Mouse (Mus musculus): Measurements from ENCODE around the gene Gcdh. TPM values are rescaled to one million over a fixed set of nuclear protein-coding genes. Genes with fewer than 3 reads are reported as not detected.

The Gcdh gene
- polyA plus RNA-seq, 1 experiment from 2014 or later = 30.8 TPM

GRCm38 (mm10) chr8:84930582-84930981, 36.9 kb upstream of the Gcdh start:
- H3K27ac ChIP-seq (ENCODE audit: low read length) = no peak overlapping the region
- H3K36me3 ChIP-seq (ENCODE audit: control insufficient read depth, insufficient read depth, low read length) = no peaks in the 10 kb centered on the region
- no peak overlapping the region for H3K4me2 ChIP-seq (replicated peaks; ENCODE audit: low read depth, low read length)
- peaks cover 6% of the 10 kb centered on the region; the same call in 1 of the 2 replicates for H3K4me1 ChIP-seq (ENCODE audit: control insufficient read depth, insufficient read depth, low read length)
- 82% methylated on average over 13 of the region's 13 CpGs for WGBS
- no peak for ATAC-seq (ENCODE audit: insufficient number of reproducible peaks, insufficient read depth, low FRiP score, low read depth)
- H3K9ac ChIP-seq (replicated peaks; ENCODE audit: low read depth, low read length) = no peak overlapping the region
- no peaks in the 10 kb centered on the region for H3K9me3 ChIP-seq (ENCODE audit: control insufficient read depth, low read depth, low read length)
- no peak overlapping the region for H3K4me3 ChIP-seq (ENCODE audit: low read depth, low read length)
- H3K27me3 ChIP-seq (ENCODE audit: control insufficient read depth, insufficient read depth, low read length) = peaks cover 31% of the 10 kb centered on the region

- peak; percentile 69; the same call in 1 of the 2 replicates for ATAC-seq (ENCODE audit: insufficient number of reproducible peaks, insufficient read depth, low FRiP score, low read depth)
- Histone ChIP-seq H3K4me3 (ENCODE audit: low read depth, low read length) (peak overlapping the region; percentile 27), H3K9ac (replicated peaks; ENCODE audit: low read depth, low read length) (no peak overlapping the region), H3K27ac (ENCODE audit: low read length) (no peak overlapping the region), H3K9me3 (ENCODE audit: control insufficient read depth, low read depth, low read length) (no peaks in the 10 kb centered on the region), H3K27me3 (ENCODE audit: control insufficient read depth, insufficient read depth, low read length) (peaks cover 15% of the 10 kb centered on the region), H3K4me2 (replicated peaks; ENCODE audit: low read depth, low read length) (peak overlapping the region; percentile 64), H3K4me1 (ENCODE audit: control insufficient read depth, insufficient read depth, low read length) (0 out of 2 replicates have a peak, but pooled peaks cover 2% of the 10 kb centered on the region), H3K36me3 (ENCODE audit: control insufficient read depth, insufficient read depth, low read length) (no peaks in the 10 kb centered on the region)
- 3% methylated on average over 52 of the region's 52 CpGs for WGBS
Observed at GRCm38 (mm10) chr8:84928456-84929306, 35.0 kb upstream of the Gcdh start.

- ATAC-seq (ENCODE audit: insufficient number of reproducible peaks, insufficient read depth, low FRiP score, low read depth) = no peak
- Histone ChIP-seq H3K27me3 (ENCODE audit: control insufficient read depth, insufficient read depth, low read length) (peaks cover 15% of the 10 kb centered on the region), H3K27ac (ENCODE audit: low read length) (no peak overlapping the region), H3K9ac (replicated peaks; ENCODE audit: low read depth, low read length) (no peak overlapping the region), H3K36me3 (ENCODE audit: control insufficient read depth, insufficient read depth, low read length) (no peaks in the 10 kb centered on the region), H3K4me3 (ENCODE audit: low read depth, low read length) (no peak overlapping the region), H3K9me3 (ENCODE audit: control insufficient read depth, low read depth, low read length) (no peaks in the 10 kb centered on the region), H3K4me2 (replicated peaks; ENCODE audit: low read depth, low read length) (no peak overlapping the region), H3K4me1 (ENCODE audit: control insufficient read depth, insufficient read depth, low read length) (0 out of 2 replicates have a peak, but pooled peaks cover 2% of the 10 kb centered on the region)
- WGBS = 75% methylated on average over 1 of the region's 1 CpGs
Observed at GRCm38 (mm10) chr8:84927513-84927912, 33.8 kb upstream of the Gcdh start.

- ATAC-seq (ENCODE audit: insufficient number of reproducible peaks, insufficient read depth, low FRiP score, low read depth) = no peak
- 60% methylated on average over 7 of the region's 7 CpGs for WGBS
- H3K27me3 ChIP-seq (ENCODE audit: control insufficient read depth, insufficient read depth, low read length) = peaks cover 13% of the 10 kb centered on the region
- no peak overlapping the region for H3K27ac ChIP-seq (ENCODE audit: low read length)
- no peaks in the 10 kb centered on the region for H3K9me3 ChIP-seq (ENCODE audit: control insufficient read depth, low read depth, low read length)
- 0 out of 2 replicates have a peak, but pooled peaks cover 2% of the 10 kb centered on the region for H3K4me1 ChIP-seq (ENCODE audit: control insufficient read depth, insufficient read depth, low read length)
- no peak overlapping the region for H3K9ac ChIP-seq (replicated peaks; ENCODE audit: low read depth, low read length)
- no peak overlapping the region for H3K4me3 ChIP-seq (ENCODE audit: low read depth, low read length)
- no peaks in the 10 kb centered on the region for H3K36me3 ChIP-seq (ENCODE audit: control insufficient read depth, insufficient read depth, low read length)
- H3K4me2 ChIP-seq (replicated peaks; ENCODE audit: low read depth, low read length) = no peak overlapping the region
Observed at GRCm38 (mm10) chr8:84925557-84925956, 31.8 kb upstream of the Gcdh start.

- WGBS = 75% methylated on average over 2 of the region's 2 CpGs
- Histone ChIP-seq H3K4me2 (replicated peaks; ENCODE audit: low read depth, low read length) (no peak overlapping the region), H3K9me3 (ENCODE audit: control insufficient read depth, low read depth, low read length) (no peaks in the 10 kb centered on the region), H3K4me1 (ENCODE audit: control insufficient read depth, insufficient read depth, low read length) (no peaks in the 10 kb centered on the region), H3K36me3 (ENCODE audit: control insufficient read depth, insufficient read depth, low read length) (no peaks in the 10 kb centered on the region), H3K27me3 (ENCODE audit: control insufficient read depth, insufficient read depth, low read length) (0 out of 2 replicates have a peak, but pooled peaks cover 1% of the 10 kb centered on the region), H3K9ac (replicated peaks; ENCODE audit: low read depth, low read length) (no peak overlapping the region), H3K4me3 (ENCODE audit: low read depth, low read length) (no peak overlapping the region), H3K27ac (ENCODE audit: low read length) (no peak overlapping the region)
- no peak for ATAC-seq (ENCODE audit: insufficient number of reproducible peaks, insufficient read depth, low FRiP score, low read depth)
Observed at GRCm38 (mm10) chr8:84921596-84921995, 27.9 kb upstream of the Gcdh start.

- Histone ChIP-seq H3K27me3 (ENCODE audit: control insufficient read depth, insufficient read depth, low read length) (0 out of 2 replicates have a peak, but pooled peaks cover 4% of the 10 kb centered on the region), H3K9ac (replicated peaks; ENCODE audit: low read depth, low read length) (no peak overlapping the region), H3K36me3 (ENCODE audit: control insufficient read depth, insufficient read depth, low read length) (no peaks in the 10 kb centered on the region), H3K27ac (ENCODE audit: low read length) (no peak overlapping the region), H3K4me3 (ENCODE audit: low read depth, low read length) (no peak overlapping the region), H3K9me3 (ENCODE audit: control insufficient read depth, low read depth, low read length) (no peaks in the 10 kb centered on the region), H3K4me2 (replicated peaks; ENCODE audit: low read depth, low read length) (no peak overlapping the region), H3K4me1 (ENCODE audit: control insufficient read depth, insufficient read depth, low read length) (no peaks in the 10 kb centered on the region)
- no peak for ATAC-seq (ENCODE audit: insufficient number of reproducible peaks, insufficient read depth, low FRiP score, low read depth)
- 88% methylated on average over 15 of the region's 15 CpGs for WGBS
Observed at GRCm38 (mm10) chr8:84918646-84919045, 24.9 kb upstream of the Gcdh start.

GRCm38 (mm10) chr8:84917781-84918180, 24.1 kb upstream of the Gcdh start:
- no peaks in the 10 kb centered on the region for H3K36me3 ChIP-seq (ENCODE audit: control insufficient read depth, insufficient read depth, low read length)
- H3K27me3 ChIP-seq (ENCODE audit: control insufficient read depth, insufficient read depth, low read length) = peaks cover 9% of the 10 kb centered on the region
- H3K9me3 ChIP-seq (ENCODE audit: control insufficient read depth, low read depth, low read length) = no peaks in the 10 kb centered on the region
- no peak overlapping the region for H3K27ac ChIP-seq (ENCODE audit: low read length)
- 38% methylated on average over 20 of the region's 20 CpGs for WGBS
- H3K9ac ChIP-seq (replicated peaks; ENCODE audit: low read depth, low read length) = no peak overlapping the region
- no peaks in the 10 kb centered on the region for H3K4me1 ChIP-seq (ENCODE audit: control insufficient read depth, insufficient read depth, low read length)
- no peak overlapping the region for H3K4me3 ChIP-seq (ENCODE audit: low read depth, low read length)
- H3K4me2 ChIP-seq (replicated peaks; ENCODE audit: low read depth, low read length) = no peak overlapping the region
- no peak for ATAC-seq (ENCODE audit: insufficient number of reproducible peaks, insufficient read depth, low FRiP score, low read depth)

GRCm38 (mm10) chr8:84915269-84915668, 21.5 kb upstream of the Gcdh start:
- H3K9ac ChIP-seq (replicated peaks; ENCODE audit: low read depth, low read length) = no peak overlapping the region

More at GRCm38 (mm10) chr8:84915269-84915668, 21.5 kb upstream of the Gcdh start:
- H3K36me3 ChIP-seq (ENCODE audit: control insufficient read depth, insufficient read depth, low read length) = no peaks in the 10 kb centered on the region
- no peaks in the 10 kb centered on the region for H3K4me1 ChIP-seq (ENCODE audit: control insufficient read depth, insufficient read depth, low read length)
- no peaks in the 10 kb centered on the region for H3K9me3 ChIP-seq (ENCODE audit: control insufficient read depth, low read depth, low read length)
- no peak for ATAC-seq (ENCODE audit: insufficient number of reproducible peaks, insufficient read depth, low FRiP score, low read depth)
- no peak overlapping the region for H3K27ac ChIP-seq (ENCODE audit: low read length)
- H3K27me3 ChIP-seq (ENCODE audit: control insufficient read depth, insufficient read depth, low read length) = peaks cover 24% of the 10 kb centered on the region
- H3K4me2 ChIP-seq (replicated peaks; ENCODE audit: low read depth, low read length) = no peak overlapping the region
- WGBS = 84% methylated on average over 8 of the region's 8 CpGs
- H3K4me3 ChIP-seq (ENCODE audit: low read depth, low read length) = no peak overlapping the region

Data from stomach, embryonic 14.5 days (tissue).